Mouse (Mus musculus) layer of hippocampus, postnatal 14 days (tissue): ENCODE measurements at regions not wholly inside any gene's neighbourhood (a gene's known extent, or its start where the extent isn't known, plus 50 kb on each side); places are given as distances from the start of the nearest gene placed in this dataset.
A peak's percentile ranks its signal among the peaks of the same experiment; 100 is the strongest.
"Not testable (repeated sequence)": the region's sequence is repeated elsewhere in the genome, so short reads cannot be mapped to it uniquely, and the experiment has no call there.

Experiments used
- DNase-seq, 2 experiments: peaks; one replicate each; pipeline ENCODE4 v3.0.0; 2021 to 2022; ENCODE audit warnings: low spot score in 2 of 2, mixed read lengths in 1 of 2

DNA sequence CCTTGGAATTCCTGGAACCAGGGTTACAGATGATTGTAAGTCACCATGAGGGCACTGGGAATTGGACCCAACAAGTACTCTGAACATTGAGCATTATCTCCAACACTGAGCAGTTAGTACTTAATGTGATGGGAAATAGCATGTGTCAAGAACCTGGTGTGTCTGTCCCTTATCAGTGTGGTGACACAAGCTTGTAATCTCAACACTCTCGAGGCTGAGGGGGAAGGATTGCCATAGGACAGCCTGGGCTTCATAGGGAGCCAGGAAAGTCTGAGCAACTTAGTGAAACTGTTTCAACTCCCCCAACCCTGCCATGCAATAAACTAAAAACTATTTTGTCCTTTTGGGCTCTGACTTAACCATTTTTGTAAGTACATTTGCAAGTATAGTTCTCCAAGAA lies 100.0 kb downstream of the Wdr20rt start:
- no peak for DNase-seq

DNA sequence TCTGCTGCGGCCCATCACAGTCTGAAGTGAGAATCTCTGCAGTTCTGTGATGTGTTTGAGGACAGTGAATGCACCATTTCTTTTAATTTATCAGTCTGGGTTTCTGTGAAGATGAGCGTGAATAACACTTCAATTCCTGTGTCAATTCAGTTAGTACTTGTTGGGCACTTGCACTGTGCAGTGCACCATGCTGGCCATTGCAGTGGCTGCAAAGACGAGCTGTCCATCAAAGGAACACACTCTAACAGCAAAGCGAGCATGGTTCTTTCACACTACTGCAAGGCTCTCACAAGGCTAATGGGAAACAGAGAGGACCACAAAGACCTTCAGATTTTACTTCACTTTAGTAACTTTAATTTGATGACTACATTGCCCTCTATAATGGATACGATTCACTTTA lies 103.2 kb downstream of the Wdr20rt start:
- DNase-seq, result no peak

DNA sequence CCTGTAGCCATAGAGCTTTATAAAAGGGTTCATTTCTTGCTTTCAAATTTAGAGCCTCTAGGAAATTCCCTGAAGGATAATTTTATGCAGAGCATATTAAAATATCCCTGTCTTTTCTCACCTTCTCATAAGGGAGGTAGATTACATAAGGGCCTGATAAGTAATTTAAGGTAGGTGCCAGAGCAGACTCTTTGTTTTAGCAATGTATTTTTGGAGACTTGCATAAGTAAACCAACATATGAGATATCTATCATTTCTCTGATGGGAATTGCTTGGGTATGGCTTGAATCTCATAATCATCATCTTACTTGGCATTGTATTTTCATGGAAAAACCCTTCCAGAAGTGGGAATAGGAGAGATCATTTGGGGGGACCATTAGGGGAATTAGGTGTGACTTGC lies 104.4 kb downstream of the Wdr20rt start:
- DNase-seq, result no peak

DNA sequence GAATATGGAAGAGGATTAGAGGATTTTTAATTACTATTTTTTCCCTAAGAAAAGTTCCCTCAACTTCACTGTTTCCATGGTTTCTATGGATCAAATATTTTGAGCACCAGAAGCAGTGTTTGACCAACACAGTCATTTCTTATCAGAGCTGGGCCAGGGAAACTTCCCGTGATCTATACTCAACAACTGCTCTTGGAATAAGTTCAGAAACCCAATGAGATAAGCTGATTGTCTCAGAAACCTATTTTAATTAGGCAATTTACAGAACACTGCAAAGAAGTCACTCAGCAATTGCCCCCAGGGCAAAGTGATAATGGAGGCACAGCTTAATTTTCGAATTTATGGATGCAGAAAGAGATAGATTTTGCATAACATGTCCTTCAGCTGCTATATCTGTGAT lies 114.7 kb downstream of the Wdr20rt start:
- no peak for DNase-seq

DNA sequence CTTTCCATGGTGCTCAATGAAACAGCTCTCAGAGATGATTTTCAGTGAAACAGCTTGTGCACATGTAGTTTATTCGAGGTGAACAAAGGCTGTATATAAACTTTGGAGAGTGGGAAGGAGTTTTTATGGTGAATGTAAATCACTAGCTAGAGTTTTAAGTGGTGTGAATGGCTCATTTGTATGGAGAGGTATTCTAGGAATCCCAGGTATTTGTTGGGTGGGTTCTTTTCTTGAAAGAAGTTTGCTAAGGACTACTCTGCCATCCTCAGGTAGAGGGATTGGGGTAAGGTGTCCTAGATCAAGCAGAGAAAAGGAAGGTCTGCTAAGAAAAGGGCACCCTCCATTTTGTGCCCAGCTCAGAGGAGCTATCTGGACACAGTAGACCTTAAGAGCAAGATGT lies 121.9 kb downstream of the Wdr20rt start:
- DNase-seq, result no peak

DNA sequence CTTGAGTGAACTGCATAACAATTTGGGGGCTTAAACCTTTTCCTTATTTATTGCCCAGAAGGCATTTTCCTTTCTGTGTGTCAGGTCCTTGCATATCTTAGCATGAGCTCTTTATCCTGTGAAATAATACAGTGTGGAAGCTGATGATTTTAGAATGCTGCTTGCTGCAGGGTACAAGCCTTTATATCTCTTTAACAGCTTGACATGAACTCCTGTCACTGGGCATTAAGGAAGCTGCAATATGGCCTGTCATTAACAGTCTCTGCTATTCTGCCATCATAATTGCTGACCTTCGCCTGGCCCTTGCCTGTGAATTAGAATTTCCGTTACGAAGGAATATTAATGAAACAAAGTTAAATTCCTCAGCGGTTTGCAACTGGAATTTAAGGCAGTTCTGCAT lies 124.2 kb downstream of the Wdr20rt start:
- no peak for DNase-seq

DNA sequence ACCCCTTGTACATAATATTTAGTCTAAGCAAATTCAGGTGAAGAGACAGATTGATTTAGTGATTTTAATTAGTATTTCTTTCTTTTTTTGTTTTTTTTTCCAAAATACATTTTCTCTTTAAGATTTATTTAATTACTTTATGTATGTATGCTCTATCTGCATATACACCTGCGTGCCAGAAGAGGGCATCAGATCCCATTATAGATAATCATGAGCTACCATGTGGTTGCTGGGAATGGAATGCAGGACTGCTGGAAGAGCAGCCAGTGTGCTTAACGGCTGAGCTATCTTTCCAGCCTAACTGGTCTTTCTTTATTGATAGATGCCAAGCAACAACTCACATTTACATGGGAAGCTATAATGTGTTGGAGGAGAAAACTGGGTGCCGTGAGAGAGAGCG lies 138.9 kb downstream of the Wdr20rt start:
- no peak for DNase-seq

DNA sequence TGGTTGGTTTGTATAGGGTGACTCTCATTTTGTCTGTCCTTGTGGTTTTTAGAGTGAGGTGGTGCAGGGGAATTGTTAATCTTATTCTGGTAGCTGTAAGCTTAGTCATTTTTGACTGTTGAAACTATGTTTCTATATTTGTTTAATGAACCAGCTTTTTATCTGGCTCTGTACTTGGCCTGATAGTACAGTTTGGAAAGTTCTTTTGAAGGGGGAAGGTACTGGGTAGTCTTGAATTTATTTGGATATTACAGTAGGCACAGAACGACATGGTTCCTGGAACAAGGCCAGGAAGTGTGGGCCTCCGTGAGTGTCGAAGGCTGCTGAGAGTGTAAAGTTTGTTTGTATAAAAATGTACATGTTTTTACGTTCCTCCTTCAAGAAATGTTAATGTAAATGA lies 142.0 kb downstream of the Wdr20rt start:
- no peak for DNase-seq

DNA sequence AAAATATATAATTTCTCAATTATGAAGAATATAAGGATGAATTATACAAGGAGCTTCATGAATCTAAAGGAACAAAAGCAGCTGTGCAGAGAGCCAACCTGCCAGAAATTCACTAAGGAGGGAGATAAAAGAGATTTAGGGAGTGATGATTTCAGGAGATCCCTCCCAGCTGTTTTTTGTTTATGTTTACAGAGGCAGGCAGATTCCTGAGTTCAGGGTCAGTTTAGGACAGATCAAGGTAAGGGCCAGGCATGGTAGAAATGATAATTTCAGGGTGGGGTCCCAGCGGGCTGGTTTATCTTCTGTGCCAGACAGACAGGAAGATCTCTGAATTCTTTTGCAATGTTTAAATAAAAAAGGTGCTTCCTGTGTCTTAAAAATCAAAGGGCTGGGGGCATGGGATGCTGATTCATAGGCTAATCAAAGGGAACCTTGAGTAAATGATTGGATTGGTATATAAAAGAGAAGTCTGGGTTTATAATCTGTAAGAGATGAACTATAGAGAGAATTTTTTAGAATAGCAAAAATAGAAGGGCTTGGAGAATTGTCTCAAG lies 142.6 kb downstream of the Wdr20rt start:
- no peak for DNase-seq

DNA sequence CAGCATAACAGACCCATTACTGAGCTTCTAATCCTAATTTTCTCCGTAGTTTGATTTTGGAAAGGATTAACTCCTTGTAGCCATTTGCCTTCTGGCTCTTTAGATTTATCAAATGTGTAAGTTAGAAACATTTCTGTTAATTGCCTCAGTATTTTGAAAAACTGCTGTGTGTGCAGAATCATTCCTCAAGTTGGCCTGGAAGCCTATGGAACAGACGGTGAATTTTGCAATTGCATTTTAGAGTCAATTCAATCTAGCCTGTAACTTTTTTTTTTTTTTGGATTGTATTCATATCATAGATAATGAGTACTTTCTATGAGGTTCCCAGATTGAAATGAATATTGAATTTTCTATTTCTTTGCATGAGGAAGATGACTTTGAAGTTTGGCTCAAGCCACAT lies 146.3 kb downstream of the Wdr20rt start:
- peak in 1 of 2 experiments; percentile 15 for DNase-seq

DNA sequence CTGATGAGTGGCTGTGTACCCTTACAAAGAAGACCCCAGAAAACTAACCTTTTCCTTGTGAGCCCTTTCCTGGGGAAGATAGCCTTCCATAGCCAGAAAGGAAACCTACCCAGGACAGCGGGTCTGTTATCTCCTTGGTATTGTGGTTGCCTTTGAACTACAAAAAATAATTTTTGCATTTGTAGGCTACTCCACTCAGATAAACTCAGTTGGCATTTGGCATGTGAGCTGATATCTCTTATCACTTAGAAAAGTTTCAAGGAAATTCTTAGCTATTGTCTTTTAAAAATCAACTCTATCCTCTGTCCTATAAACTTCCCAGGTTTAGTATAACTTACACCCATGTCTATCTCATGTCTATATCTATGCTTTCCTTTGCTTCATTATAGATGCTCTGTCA lies 154.0 kb downstream of the Wdr20rt start:
- DNase-seq, result no peak

DNA sequence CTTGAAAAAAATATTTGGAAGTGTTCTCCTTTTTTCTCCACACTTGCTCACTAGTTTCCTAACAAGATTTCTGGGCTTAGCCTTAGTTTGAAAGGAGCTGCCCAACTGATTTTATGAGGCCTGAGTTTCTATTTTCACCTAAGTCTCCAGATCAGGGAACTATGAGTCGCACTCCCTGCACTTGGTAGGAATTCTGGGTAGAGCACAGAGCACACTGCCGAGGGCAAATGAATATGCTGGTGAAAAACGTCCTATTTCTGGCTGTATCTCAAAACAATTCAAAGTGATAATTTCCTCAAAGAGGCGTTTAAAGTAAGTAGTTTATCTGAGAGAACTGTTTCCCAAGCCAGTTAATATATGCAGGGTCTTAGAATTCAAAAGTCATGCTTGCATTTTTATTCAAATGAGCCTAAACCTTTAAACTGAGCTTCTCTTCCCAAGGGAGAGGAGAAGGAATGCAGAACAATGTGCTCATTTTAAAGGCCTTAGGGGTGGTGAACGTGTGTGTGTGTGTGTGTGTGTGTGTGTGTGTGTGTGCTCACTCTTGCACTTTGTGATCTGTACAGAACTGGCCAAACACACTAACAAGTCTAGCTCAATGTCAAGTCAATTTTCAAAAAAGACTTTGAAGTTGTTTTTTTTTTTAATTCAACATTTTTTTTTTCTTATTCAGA lies 156.9 kb downstream of the Wdr20rt start:
- no peak for DNase-seq

DNA sequence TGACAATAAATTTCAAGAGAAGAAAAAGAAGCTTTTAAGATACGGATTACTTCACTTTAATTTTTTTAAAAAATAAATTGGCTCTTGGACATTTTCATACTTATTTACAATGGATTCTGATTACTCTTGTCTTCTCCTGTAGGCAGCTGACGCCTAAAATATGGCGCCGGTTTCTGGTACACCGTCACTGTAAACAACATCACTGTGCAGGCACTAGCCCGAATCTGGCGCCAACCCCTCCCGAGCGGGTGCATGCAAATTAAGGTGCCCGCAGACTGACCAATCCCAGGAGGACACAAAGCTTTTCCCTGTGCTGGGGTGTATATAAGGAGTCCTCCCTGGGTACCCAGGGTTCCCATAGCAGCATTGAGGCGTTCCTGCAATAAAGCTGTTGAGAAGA lies 157.5 kb downstream of the Wdr20rt start:
- not testable (repeated sequence) for DNase-seq

DNA sequence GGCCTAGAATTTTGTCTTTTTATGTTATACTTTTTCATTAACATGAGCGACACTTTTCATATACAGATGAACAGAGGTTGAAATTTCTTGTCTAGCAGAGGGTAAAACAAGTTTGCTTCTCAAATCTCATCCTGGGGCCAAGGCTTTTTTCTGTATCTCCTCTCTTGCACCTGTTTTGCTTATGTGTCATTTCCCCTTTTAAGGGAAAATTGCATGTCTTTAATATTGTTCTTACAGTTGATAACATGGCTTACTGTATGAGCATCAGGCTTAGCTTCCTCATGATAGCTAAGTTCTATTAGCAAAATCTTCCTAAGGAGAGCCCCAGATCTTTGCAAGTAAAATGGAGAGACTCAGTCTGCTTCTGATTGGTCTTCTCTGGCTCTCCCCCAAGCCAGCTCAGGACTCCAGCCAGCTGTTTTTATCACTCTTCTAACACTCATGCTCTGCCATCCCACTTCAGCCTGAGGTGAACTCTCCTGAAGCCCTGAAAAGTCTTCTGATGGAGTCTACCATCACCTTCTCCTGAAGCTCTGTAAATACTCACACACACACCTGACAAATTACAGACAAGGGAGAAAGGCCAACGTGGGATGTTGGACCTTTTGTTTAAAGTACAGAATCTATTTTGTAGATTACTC lies 160.8 kb downstream of the Wdr20rt start:
- no peak for DNase-seq

DNA sequence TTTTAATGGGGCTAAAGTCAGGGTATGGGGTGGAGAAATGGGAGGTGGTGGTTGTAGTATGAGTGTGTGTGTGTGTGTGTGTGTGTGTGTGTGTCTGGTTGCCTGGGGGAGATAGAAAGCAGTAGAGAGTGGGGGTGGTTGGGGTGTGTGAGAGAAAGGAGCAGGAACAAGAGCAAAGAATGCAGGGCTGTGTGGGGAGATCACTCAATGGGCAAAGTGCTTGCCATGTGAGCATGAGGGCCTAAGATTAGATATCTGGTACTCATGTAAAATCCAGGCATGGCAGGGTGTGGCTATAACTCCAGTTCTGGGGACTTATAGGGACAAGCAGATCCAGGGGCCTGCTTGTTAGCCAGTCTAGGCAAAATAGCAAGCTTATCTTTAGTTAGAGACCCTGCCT lies 161.7 kb downstream of the Wdr20rt start:
- DNase-seq, result no peak

DNA sequence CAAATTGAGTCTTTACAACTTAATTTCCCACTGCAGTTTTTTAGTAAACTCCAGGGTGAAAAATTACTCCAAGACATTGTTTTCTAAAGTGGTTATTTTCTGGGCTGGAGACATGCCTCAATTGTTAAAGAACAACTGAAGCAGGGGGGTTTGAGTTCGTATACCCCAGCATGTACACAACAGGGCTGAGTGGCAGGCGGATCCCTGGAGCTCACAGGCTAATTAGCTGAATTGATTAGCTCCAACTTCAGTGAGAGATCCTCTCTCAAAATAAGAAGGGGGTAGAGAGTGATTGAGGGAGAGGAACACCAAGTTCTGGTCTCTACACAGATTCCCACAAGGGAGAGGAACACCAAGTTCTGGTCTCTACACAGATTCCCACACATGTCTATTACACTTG lies 164.2 kb downstream of the Wdr20rt start:
- DNase-seq, result no peak

DNA sequence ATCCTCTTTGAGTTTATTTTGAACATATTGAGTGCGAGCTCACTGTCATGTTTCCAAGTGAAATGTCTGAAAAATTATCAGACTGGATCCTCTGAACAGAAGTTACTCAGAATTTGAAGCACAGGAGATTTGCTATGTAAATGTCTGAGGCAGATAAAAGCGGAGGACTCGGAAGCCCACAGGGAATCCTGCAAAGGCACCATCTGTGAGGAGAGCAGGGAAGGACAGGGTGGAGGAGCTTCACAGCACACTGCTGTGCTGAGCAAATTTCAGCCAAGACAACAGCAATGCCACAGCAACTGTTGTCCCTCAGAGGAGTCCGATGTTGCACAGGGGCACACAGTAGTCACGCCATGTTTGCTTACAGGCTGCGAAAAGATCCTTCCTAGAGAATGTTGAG lies 165.0 kb downstream of the Wdr20rt start:
- DNase-seq, result peak in 1 of 2 experiments; percentile 28

DNA sequence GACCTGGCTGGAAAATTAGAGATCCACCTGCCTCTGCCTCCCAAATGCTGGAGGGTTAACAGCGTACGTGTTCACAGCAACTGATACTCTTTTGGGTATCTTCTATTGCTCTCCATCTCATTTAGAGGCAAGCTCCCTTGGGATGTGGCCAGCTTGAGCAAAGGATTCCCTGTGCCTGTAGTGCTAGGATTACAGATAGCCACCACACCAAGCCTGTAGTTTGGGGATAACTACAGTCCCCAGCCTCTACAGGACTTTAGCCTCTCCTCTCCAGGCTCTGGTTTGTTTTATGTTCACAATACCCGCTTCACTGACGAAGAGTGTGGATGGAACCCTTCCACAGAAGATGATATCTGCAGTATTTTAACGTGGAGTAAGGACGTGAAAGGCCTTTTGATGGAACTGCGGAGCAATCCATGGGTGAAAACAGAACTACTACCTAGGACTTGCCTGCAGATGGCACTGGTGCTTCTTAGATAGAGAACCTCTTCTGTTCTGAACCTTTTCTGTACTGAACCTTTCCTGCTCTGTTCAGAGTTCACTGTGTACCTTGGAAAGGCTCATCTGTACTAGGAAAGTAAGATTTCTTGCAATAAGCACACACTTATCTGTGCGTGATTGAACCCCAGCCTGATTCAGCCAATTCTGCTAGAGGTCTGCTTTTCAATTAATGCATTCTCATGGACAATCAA lies 176.6 kb downstream of the Wdr20rt start:
- DNase-seq, result peak; percentile 60 to 76

DNA sequence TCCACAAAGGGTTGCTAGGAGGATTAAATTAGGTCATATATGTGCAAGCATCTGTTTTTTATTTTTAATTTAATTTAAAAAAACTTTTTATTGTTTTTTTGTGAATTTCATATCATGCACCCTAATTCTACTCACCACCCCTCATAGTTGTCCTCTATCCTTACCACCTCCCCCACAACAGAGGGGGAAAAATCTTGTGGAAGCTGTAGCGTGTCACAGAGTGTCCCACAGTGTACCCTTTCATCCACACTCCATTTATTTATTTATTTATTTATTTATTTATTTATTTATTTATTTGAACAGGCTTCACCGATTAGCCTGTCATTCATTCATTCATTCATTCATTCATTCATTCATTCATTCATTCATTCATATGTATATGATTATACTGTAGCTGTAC lies 177.8 kb downstream of the Wdr20rt start:
- DNase-seq, result no peak

DNA sequence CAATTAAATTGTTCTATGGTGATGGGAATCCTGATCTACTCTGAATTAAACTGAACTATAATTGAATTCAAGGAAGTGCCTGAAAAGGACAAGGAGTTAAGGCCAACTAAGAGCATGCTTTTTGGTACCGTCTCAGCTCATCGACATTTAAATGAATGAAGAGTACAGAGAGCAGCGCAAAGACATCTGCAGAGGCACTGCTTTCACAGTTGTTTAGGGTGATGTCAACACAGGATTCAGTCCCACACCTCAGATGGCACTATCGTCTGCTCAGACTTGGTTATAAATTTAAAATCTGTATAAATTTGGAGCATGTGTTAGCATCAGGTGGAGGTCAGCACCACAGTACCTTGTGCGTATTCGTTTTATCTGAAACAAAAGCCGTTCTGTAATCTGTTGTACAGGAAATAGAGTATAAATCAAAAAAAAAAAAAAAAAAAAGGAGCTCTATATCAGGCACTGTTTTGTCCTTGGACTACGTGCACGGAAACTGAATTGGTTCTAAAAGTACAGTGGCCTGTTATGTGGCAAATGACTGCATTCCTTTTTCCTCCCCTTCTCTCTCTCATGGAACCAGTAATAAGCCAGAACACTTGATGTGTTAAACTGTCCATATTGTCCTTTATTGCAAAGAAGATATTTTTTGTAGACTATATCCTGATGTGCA lies 187.8 kb downstream of the Wdr20rt start:
- DNase-seq, result peak in 1 of 2 experiments; percentile 26

DNA sequence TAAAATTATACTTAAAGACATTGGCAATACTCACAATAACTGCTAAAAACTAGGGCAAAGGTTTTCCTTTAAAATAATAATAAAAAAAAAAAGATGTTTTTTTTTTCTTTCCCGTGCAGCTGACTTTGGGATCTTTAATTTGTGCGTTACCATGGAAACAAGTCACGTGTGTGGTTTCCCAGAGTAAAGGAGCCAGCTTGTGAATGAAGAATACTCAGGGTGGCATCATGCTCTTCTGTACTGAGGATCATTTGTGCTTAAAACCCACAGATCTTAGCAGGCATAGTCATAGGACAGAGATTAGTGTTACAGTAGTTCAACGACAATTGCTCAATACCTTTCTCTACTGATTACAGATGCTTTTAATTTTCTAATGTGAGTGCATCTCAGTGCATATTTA lies 189.1 kb downstream of the Wdr20rt start:
- DNase-seq, result peak in 1 of 2 experiments; percentile 54

DNA sequence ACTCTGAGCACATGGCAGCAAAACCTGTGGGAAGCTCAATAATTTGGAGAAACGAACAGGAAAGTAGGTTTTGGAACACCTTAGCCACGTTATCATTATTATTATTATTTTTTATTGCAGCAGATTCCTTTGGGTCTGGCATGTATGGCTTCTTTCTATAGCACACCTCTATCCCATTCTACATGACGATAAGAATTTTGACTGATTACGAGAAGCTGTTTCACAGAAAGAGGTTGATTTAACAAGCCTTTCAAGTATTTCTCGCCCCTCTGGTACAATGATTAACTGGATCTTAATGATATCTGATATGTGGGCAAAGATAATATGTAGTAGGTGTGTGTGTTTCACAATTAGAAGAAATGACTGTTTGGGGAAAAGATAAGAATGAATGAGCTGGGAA lies 191.6 kb downstream of the Wdr20rt start:
- DNase-seq, result no peak
